Mouse (Mus musculus): ENCODE measurements around the gene Ksr1.

The Ksr1 gene

DNA sequence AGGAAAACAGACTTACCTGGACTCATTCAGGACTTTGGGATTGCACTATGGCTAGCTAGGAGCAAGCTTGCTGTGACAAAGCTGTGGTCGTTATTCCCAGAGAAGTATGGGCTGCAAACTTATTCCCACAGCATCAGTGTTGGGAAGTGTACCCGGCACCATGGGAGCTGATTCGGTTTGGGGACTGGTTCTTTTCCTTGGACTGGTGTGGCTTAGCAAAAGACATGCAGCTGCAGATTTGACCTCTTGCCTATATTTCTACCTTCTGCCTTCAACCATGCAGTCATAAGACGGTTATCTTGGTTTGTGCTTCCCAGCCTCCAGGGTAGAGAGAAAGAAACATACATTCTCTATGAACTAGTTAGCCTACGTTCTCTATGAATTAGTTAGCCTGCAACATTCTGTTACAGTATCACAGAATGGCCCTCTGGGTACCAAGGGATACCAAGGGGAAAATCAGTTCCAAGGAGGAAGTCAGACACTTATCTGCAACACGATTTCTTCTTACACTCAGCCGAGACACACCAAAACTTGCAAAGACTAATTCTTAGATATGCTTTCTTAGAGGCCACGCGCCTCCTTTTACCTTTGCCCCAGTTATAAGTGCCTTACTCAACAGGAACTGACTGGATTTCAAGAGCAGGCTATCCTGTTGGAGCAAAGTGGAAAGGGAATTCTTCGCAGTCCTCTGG is 159.8 kb downstream of the Ksr1 start:
- intact Hi-C loops (cut with DNase I), result no loop called here

DNA sequence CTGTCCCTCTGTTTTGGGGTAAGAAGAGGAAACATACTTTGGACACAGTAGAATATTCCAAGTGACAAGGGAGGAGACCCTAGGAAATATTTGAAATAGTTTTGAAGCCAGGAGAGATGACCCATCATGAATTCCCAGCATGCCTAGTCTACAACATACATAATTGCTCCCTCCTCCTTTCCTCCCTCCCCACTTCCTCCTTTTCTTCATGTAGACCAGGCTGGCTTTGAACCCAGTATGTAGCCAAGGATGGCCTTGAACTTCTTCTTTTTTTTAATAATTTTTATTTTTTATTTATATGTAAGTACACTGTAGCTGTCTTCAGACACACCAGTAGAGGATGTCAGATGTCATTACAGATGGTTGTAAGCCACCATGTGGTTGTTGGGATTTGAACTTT is 160.7 kb downstream of the Ksr1 start:
- intact Hi-C loops (cut with DNase I), result no loop called here

DNA sequence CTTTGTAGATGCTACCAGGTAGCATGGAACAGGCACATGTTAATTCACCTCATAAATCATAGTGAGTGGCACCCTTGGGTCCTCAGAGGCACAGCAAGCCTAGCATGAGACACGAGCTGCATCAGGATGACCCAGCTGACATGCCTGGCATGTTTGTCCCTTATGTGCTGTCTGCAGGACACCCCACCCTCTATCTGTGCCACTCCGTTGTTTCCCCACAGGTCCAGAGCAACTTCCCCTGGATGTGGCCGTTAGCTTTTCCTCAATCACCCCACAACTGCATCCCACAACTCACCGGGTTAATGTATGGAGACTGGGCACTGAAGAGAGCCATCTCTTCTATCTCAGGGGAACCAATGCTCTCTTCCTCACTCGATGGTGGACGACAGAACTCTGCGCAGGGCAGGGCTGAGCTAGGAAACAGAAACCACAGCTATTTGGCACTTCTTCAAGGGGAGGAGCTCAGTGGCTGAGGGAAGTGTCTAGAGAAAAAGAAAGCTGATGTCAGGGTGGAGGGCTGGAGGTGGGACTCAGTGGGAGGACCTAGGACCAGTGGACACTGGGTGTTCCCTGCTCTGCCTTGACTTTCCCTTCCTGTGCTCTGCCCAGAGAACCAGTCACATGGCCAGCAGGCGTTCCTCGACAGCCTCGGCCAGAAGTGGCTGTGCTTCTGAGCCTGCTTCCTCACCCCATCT is 161.6 kb downstream of the Ksr1 start, which contains the start of gene Lgals9:
TSS of gene Lgals9 (minus strand) at position 464 of the 695 bp plus-strand sequence.
- intact Hi-C loops (cut with DNase I), result no loop called here

DNA sequence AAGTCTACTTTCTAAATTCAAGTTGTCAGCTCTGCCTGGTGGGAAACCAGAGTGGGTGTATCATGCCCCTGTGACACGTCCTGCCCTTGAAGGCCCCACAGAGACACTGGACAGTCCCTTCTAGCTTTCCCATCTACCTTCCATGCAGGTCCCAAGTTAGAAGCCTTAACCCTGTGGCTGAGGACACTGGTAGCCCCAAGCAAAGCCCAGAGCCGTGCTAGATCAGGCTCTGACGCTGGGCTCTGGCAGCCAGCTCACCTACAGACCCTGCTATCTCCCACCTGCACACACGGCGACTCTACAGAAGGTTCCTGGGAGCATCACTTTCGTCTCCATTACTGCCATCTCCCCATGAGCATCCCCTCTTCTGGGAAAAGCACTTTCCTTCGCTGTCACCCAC is 162.7 kb downstream of the Ksr1 start:
- intact Hi-C loops (cut with DNase I), result no loop called here

DNA sequence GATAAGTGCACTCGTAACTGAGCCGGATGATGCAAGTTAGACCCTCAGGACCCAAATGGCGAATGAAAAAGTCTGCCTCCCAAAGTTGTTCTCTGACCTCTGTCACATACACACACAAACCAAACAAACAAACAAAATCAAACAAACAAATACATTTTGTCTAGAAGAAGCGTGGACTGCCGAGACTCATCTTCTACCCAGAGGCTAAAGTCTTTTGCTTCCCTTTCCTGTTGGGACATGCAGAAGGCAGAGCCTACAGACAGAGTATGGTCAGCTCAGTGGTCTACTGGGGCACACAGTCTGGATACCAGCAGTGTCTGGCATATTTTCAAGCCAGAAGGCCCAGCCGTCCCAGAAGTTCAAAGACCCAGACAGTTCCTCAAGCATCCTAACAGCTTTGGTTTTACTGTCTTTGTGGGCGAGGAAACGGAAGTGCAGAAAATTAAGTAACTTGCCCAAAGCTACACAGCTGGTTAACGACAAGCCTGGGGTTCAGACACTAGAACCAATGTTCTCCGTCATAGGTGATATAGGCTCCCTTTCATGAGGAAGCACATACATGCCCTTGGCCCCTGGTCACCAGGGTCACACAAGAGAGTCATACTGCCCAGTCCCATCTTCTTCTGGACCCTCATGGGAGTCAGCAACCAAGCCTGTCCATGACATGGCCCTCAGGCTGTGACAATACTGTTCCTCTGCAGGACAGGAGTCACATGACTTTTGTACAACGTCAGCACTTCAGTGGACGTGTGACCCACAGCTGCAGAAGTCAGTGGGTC is 163.5 kb downstream of the Ksr1 start:
- intact Hi-C loops (cut with DNase I), result no loop called here

DNA sequence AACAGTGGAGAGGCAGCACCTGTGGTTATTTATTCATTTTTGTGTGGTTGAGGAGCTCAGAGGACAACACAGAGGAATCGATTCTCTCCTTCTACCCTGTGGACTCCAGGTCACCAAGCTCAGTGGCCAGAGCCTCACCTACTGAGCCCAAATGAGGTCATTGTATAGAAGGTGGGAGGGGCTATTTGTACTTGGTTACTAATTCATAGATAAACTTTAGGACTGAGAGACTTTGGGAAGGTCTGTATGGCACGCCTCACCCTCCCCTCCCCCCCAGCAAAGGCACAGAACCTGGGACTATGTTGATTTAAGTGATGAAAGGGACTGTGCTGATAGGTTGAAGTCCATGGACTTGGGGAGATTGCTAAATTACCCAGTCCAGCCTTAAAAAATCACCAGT is 164.2 kb downstream of the Ksr1 start:
- intact Hi-C loops (cut with DNase I), result no loop called here

DNA sequence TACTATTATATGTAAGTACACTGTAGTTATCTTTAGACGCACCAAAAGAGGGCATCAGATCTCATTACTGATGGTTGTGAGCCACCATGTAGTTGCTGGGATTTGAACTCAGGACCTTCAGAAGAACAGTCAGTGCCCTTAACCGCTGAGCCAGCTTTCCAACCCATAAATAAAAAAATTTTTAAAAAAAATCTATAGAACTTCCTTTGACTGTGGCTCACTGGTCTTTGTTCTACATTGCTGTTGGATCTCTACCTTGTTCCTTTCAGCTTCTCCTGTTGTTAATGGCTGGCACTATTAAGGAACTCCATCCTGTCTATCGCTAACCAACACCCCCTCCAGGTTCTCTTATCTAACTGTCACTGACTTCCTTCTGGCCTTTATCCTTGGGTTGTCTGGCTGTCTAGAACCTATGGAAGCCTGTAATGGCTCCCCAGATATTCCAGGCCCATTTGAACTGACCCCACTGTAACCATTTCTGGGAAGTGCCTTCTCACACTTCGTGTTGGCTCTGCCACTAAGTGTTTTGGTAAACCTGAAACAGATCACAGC is 166.0 kb downstream of the Ksr1 start:
- intact Hi-C loops (cut with DNase I), result no loop called here

DNA sequence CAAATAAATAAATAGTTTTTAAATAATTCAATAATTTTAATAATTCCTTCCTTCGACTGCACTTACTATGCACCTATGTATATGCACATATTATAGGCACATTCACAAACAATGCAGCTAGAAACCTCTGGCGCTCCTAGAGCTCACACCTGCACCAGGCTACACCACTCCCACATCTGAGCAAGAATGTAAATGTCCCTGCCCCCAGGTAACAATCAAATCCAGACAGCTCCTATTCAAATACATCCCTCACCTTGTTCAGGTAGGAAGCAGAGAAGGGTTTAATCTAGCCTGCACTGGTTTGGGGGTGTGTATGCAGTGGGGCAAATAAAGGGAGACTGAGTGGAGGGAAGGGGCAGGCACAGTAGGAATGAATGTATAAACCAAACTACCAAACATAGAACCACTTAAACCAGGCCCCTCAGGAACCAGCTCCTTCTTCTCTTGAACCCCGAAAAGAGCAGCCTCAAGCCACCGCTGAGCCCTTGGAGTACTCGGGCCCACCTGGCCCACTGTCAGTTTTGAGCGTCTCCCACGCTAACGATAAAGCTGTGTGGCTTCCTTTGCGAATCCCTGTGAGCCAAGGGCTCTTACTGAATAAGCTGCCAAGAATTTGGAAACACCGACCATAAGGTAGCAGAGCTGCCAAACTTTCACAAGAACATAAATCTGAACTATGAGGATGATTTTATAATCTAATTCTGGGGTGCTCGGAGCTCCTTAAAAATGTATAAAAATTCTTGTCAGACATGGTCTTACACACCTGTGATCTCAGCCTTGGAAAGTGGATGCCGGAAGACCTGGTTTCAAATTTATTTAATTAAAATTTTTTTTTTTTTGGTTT is 167.8 kb downstream of the Ksr1 start:
- intact Hi-C loops (cut with DNase I), result no loop called here

DNA sequence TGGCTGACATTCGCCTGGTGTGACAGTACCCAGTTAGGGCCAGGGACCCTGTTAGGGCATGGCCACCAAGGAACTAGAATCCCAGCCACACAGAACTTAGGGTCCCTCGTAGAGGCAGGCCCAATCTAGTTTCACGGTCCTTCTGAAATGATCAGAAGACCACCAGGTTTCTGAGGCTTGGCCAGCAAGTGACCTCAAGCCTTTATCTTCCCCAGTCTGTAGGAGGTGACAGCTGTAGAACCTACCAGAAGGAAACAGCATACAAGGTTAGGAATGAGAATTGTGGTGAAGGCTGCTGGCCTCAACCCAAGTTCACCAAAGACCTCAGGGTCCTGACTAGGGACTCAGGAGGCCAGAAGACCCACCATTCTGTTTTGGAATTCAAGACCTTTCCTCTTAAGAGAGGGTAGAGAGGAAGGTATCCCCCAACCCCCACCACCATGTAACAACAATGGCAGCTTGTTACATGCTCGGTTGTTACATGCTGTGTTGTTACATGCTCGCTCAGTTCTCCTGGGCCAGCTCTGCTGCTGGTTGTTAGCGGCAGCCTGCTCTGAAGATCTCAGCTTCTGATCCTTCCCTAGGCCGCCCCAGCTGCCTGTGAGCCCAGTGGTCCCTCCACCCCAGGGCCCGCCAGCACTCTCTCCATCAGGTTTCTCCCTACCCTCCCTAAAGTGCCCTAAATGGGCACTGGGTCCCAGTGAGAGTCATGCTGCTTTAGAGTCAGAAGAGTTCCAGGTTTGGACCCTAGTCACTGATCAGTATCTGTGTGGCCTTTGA is 169.3 kb downstream of the Ksr1 start:
- intact Hi-C loops (cut with DNase I), result no loop called here

DNA sequence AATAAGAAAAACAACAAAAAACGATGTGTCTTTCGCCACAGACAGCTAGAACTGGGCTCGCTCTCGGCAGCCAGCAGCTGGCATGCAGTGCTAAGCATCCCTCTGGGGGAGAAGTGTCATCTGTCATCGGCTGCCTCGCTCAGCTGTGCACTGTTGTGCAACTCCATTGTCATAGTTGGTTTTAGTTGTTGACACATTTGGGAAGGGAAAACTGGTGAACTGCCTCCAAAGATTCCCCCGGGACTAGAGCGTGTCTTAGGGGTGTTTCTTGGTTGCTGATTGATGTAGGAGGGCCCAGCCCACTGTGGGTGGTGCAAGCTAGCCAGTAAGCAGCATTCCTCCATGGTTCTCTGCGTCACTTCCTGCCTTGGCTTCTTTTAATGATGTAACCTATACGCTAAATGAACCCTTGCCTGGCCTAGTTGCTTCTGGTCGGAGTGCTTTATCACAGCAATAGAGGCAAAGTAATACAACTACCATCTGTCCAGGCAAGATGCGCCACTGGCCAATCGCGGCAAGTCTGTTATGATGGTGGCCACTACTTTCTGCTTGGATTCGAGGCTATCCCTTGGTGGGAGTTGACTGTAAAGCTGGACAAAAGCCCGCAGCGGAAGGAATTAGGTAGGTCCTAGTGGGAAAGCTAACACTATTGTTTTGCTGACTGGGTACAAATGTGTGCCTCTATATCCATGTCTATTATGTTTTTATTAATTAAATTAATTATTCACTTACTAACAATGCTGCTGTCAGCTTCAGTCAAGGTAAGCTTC is 172.6 kb downstream of the Ksr1 start:
- intact Hi-C loops (cut with DNase I), result no loop called here

DNA sequence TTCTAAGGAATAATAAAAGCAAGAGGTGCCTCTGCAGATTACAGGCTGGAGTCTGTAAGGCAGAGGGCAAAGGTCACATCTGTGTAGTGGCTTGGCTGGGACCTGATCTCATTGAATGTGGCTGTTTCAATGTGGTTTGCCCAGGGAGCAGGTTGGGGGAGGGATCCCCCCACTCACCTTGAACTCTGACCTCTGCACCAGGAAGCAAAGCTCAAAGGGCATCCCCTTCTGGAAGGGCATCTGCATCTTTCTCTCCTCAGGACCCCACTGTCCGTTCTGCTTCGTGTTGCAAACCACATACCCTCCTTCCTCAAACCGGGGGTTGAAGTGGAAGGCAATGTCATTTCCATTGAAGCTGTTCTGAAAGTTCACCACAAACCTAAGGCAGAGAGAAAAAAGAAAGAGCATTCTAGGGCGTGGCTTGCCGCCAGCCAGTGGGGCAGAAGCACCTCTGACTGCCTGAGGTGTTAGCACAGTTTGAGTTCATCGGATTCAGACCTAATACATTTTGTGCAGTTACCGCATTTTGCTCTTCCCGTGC is 173.3 kb downstream of the Ksr1 start:
- intact Hi-C loops (cut with DNase I), result no loop called here

DNA sequence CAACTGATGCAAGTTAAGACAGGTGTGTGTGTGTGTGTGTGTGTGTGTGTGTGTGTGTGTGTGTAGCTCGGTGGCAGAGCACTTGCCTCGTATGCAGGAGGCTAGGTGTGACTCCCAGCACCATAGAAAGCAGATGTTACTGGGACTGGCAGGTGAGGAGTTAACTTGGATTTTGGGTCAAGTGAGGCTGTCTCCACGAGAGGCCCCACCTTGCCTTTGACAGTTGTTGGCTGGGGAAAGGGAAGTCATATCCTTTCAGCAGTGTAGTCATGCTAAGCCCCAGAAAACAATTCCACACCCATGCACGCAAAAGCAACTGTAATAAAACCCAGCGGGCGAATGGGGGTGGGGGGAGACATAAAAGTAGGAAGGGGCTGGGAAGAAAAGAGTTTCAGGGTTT is 173.9 kb downstream of the Ksr1 start:
- intact Hi-C loops (cut with DNase I), result no loop called here

DNA sequence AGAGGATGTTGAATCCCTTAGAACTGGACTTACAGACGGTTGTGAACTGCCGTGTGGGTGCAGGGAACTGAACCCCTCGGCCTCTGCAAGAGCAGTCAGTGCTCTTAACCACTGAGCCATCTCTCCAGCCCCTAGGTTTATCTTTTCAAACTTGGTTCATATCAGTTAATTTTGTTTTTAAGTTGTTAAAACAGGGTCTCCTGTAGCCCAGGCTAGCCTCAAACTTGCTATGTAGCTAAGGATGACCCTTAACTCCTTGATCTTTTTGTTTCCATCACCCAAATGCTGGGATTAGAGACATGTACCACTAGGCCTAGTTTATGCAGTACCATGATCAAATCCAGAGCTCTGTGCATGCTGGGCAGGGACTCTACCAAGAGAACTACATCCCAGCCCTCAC is 174.5 kb downstream of the Ksr1 start:
- intact Hi-C loops (cut with DNase I), result no loop called here

DNA sequence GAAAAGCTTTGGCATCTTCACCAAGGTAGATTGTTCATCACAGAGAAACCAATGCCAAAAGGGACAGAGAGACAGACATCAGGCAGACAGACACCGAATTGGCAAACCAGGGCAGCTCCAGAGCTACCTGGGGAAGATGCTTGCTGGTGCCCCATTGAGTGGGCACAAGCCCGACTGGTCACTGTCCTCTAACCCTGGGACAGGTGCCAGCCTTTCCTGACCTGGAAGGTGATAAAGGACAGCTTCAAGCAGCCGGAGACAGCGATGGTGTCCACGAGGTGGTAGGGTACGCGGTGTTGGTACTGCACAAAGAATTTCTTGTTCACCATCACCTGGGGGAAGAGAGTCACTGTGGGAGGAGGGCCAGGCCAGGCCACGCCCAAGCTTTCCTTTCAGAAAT is 175.1 kb downstream of the Ksr1 start:
- intact Hi-C loops (cut with DNase I), result no loop called here

DNA sequence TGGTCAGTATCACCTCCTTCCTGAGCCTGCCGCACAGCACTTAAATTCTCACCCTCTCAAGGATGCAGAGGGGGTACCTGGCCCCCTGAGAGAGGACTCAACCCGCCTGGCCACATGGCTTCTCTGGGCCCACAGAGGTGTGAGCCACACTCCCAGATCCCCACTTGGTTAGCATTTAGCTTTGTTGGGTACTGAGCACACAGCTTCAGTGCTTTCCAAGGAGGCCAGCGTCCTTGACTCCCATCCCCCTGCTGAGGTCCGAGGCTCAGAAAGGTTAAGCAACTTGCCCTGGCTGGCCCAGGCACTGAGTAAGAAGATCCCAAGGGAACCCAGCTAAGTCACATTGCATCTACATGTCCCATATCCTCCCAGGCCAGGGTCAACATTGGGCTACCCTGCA is 178.1 kb downstream of the Ksr1 start:
- intact Hi-C loops (cut with DNase I), result loop anchor here (5.0 kb wide), 1 partner anchor 244 kb away; no protein-coding TSS in a partner anchor

DNA sequence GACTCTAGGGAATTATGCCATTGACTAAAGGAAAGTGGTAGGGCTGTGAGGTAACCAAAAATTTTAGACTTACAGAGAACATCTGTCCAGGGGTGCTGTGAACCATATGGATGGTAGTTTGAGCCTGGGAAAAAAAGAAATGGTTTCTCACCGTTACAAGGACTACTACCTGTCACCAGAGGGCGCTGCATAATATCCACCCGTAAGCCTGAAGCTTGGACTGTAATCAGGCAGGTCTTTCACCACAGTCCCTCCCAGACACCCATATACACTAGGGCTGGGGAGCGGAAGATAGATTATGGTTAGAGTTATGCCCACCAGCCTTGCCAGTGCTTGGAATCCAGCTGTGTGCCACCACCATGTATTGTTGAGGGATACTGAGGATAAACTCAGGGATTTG is 178.8 kb downstream of the Ksr1 start:
- intact Hi-C loops (cut with DNase I), result loop anchor here (5.0 kb wide), 1 partner anchor 245 kb away; no protein-coding TSS in a partner anchor

All from adrenal gland (tissue).